Mouse (Mus musculus): ENCODE results near the gene Rnase12. TPM values are rescaled to one million over a fixed set of nuclear protein-coding genes. Genes with fewer than 3 reads are reported as not detected.
A peak's percentile ranks its signal among the peaks of the same experiment; 100 is the strongest.

Gene Rnase12
- total RNA-seq (2014; rRNA removed; ENCODE audit: low replicate concordance) (not detected in 2 replicates), polyA plus RNA-seq (2015; fragmentation: Nextera tagmentation; extraction: Ambion mirVana) (0.40 TPM in 1 of 2 replicates, not detected in the other)

DNA sequence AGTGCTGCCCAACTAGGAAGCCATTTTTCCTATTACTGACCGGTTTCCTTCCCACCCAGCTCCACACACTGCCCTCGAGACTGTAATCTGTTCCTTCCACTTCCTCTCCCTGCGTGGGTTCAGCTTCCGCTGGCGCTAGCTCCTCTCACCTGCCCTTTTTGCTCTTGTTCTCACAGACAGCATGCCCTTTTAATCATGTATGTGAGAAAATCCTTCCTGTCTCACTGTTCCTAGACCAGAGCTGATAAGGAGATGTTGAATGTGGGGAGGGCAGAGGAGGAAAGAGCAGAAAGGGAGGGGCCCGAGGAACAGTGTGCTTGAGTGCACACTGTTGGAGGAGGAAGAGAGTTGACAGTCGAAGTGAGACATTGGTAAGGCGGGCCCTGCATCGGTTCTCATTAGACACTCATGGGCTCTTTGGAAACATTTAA is at the start of gene Rnase12:
Rnase12 (minus strand) TSS at position 261 of the 431 bp plus-strand sequence.
- Histone ChIP-seq H3K27ac (ENCODE audit: low read depth) (no peak within 1 kb of the TSS), H3K9me3 (replicated peaks; ENCODE audit: control insufficient read depth, low read length) (no peaks in the 10 kb centered on the region), H3K4me3 (ENCODE audit: low read depth, low read length) (no peak within 1 kb of the TSS), H3K4me1 (ENCODE audit: control insufficient read depth, insufficient read depth) (0 out of 2 replicates have a peak, but pooled peaks cover under 1% of the 10 kb centered on the region), H3K27me3 (ENCODE audit: control insufficient read depth, insufficient read depth, low read length) (no peaks in the 10 kb centered on the region), H3K36me3 (replicated peaks; ENCODE audit: control insufficient read depth, insufficient read depth, low read length) (no peaks in the 10 kb centered on the region), H3K9ac (replicated peaks; ENCODE audit: low read depth, low read length) (no peak within 1 kb of the TSS), H3K4me2 (ENCODE audit: low read depth, low read length) (no peak within 1 kb of the TSS)
- DNase-seq (ENCODE audit: low spot score): no peak
- peak; percentile 39; the same call in 1 of the 2 replicates for ATAC-seq (ENCODE audit: insufficient read depth, low read depth)
- TF ChIP-seq CTCF (IDR thresholded peaks at IDR 0.05; ENCODE audit: low read depth): no peak
- WGBS: 32% methylated on average over 9 of the region's 9 CpGs

DNA sequence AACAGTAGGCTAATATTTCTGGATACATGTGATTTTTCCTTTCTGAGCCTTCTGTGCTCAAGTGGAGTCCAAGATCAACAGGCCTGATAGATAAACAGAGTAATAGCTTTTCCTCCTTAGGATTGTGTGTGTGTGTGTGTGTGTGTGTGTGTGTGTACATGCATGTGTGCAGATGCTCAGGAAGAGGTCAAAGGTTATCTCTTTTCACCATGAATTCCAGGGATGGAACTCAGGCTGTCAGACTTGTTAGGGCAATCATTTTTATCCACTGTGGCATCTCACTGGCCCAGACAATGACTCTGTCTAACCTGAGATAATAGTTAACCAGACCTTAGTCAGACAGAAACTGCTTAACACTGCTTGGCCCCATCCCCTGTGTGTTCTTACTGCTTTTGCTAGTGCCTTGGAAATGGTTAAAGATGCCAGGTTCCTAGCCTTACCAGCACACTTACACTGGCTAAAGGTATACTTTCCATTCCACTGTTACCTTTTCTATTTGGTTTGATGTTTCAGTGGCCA is 49.0 kb upstream of the Rnase12 start:
- no peak for ATAC-seq (ENCODE audit: insufficient read depth, low read depth)
- H3K4me3 ChIP-seq (ENCODE audit: low read depth, low read length): no peak overlapping the region
- no peaks in the 10 kb centered on the region for H3K4me1 ChIP-seq (ENCODE audit: control insufficient read depth, insufficient read depth)
- DNase-seq (ENCODE audit: low spot score): no peak
- H3K27me3 ChIP-seq (ENCODE audit: control insufficient read depth, insufficient read depth, low read length): no peaks in the 10 kb centered on the region
- no peaks in the 10 kb centered on the region for H3K9me3 ChIP-seq (replicated peaks; ENCODE audit: control insufficient read depth, low read length)
- no peak overlapping the region for H3K9ac ChIP-seq (replicated peaks; ENCODE audit: low read depth, low read length)
- H3K36me3 ChIP-seq (replicated peaks; ENCODE audit: control insufficient read depth, insufficient read depth, low read length): no peaks in the 10 kb centered on the region
- TF ChIP-seq CTCF (IDR thresholded peaks at IDR 0.05; ENCODE audit: low read depth) (no peak), EP300 (IDR thresholded peaks at IDR 0.05; ENCODE audit: low read depth) (no peak)
- H3K27ac ChIP-seq (ENCODE audit: low read depth): no peak overlapping the region
- H3K4me2 ChIP-seq (ENCODE audit: low read depth, low read length): no peak overlapping the region

DNA sequence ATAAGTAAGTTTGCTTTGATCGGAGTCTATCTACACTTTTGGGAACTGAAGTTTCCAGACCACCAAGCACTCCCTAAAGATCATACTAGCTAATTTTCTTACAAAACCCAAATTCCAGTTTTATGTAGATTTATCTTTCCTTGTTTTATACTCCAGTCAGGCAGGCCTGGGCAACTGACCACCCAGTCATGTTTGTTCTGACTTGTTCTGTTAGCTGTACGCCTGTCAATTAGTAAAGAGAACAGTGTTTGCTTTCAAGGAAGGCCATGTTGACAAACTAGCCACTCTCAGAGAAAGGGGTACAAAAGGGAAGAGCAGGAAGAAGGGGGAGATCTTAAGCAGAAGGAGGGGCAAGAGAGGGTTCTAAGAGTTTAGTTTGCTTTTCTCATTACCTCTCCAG is 46.9 kb upstream of the Rnase12 start:
- 77% methylated on average over 2 of the region's 2 CpGs for WGBS
- no peaks in the 10 kb centered on the region for H3K36me3 ChIP-seq (replicated peaks; ENCODE audit: control insufficient read depth, insufficient read depth, low read length)
- TF ChIP-seq EP300 (IDR thresholded peaks at IDR 0.05; ENCODE audit: low read depth) (no peak), CTCF (IDR thresholded peaks at IDR 0.05; ENCODE audit: low read depth) (no peak)

DNA sequence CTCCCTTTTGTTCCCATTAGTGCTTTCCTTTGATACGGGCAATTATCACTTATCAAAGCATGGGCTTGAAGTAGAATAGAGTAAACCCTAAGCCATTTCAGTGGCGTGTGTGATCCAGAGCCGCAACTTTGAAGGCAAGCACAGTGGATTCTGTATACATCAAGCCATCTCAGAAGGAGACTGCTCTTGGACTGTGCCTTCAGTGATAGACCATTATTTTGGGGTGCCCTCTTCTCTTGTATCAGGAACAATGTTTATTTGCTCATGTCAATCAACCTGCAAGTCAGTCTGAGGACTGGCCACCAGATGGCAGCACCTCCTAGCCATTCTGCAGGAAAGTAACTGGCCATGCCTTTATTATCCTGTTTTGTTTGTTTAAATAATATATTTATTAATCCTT is 45.8 kb upstream of the Rnase12 start:
- Histone ChIP-seq H3K27me3 (ENCODE audit: control insufficient read depth, insufficient read depth, low read length) (no peaks in the 10 kb centered on the region), H3K4me2 (ENCODE audit: low read depth, low read length) (no peak overlapping the region), H3K4me1 (ENCODE audit: control insufficient read depth, insufficient read depth) (no peaks in the 10 kb centered on the region), H3K9ac (replicated peaks; ENCODE audit: low read depth, low read length) (no peak overlapping the region), H3K9me3 (replicated peaks; ENCODE audit: control insufficient read depth, low read length) (no peaks in the 10 kb centered on the region), H3K4me3 (ENCODE audit: low read depth, low read length) (no peak overlapping the region), H3K27ac (ENCODE audit: low read depth) (no peak overlapping the region), H3K36me3 (replicated peaks; ENCODE audit: control insufficient read depth, insufficient read depth, low read length) (no peaks in the 10 kb centered on the region)
- DNase-seq (ENCODE audit: low spot score): peak; percentile 52
- 41% methylated on average over 3 of the region's 3 CpGs for WGBS
- no peak for ATAC-seq (ENCODE audit: insufficient read depth, low read depth)
- TF ChIP-seq EP300 (IDR thresholded peaks at IDR 0.05; ENCODE audit: low read depth): no peak
- peak; percentile 89 for TF ChIP-seq CTCF (IDR thresholded peaks at IDR 0.05; ENCODE audit: low read depth)

More for the DNA sequence above, 46.9 kb upstream of the Rnase12 start:
- Histone ChIP-seq H3K9me3 (replicated peaks; ENCODE audit: control insufficient read depth, low read length) (no peaks in the 10 kb centered on the region), H3K4me3 (ENCODE audit: low read depth, low read length) (no peak overlapping the region), H3K4me1 (ENCODE audit: control insufficient read depth, insufficient read depth) (no peaks in the 10 kb centered on the region), H3K27ac (ENCODE audit: low read depth) (no peak overlapping the region), H3K9ac (replicated peaks; ENCODE audit: low read depth, low read length) (no peak overlapping the region), H3K4me2 (ENCODE audit: low read depth, low read length) (no peak overlapping the region), H3K27me3 (ENCODE audit: control insufficient read depth, insufficient read depth, low read length) (no peaks in the 10 kb centered on the region)
- DNase-seq (ENCODE audit: low spot score) (no peak), ATAC-seq (ENCODE audit: insufficient read depth, low read depth) (no peak)

DNA sequence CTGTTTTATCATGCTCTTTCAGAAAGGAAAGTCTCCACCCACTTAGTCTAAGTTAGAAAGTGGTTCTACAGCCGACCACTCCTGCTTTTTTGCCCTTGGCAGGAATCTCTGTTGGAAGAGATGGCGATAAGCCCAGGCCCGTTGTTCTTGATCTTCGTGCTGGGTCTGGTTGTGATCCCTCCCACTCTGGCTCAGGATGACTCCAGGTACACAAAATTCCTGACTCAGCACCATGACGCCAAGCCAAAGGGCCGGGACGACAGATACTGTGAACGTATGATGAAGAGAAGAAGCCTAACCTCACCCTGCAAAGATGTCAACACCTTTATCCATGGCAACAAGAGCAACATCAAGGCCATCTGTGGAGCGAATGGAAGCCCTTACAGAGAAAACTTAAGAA is 43.8 kb upstream of the Rnase12 start:
- H3K27me3 ChIP-seq (ENCODE audit: control insufficient read depth, insufficient read depth, low read length): no peaks in the 10 kb centered on the region
- ATAC-seq (ENCODE audit: insufficient read depth, low read depth) (no peak), DNase-seq (ENCODE audit: low spot score) (no peak)
- H3K27ac ChIP-seq (ENCODE audit: low read depth): no peak overlapping the region
- H3K9me3 ChIP-seq (replicated peaks; ENCODE audit: control insufficient read depth, low read length): no peaks in the 10 kb centered on the region
- WGBS: 50% methylated on average over 9 of the region's 9 CpGs
- no peaks in the 10 kb centered on the region for H3K4me1 ChIP-seq (ENCODE audit: control insufficient read depth, insufficient read depth)
- TF ChIP-seq CTCF (IDR thresholded peaks at IDR 0.05; ENCODE audit: low read depth) (no peak), EP300 (IDR thresholded peaks at IDR 0.05; ENCODE audit: low read depth) (no peak)
- H3K9ac ChIP-seq (replicated peaks; ENCODE audit: low read depth, low read length): no peak overlapping the region
- no peak overlapping the region for H3K4me3 ChIP-seq (ENCODE audit: low read depth, low read length)
- H3K4me2 ChIP-seq (ENCODE audit: low read depth, low read length): no peak overlapping the region
- H3K36me3 ChIP-seq (replicated peaks; ENCODE audit: control insufficient read depth, insufficient read depth, low read length): no peaks in the 10 kb centered on the region

DNA sequence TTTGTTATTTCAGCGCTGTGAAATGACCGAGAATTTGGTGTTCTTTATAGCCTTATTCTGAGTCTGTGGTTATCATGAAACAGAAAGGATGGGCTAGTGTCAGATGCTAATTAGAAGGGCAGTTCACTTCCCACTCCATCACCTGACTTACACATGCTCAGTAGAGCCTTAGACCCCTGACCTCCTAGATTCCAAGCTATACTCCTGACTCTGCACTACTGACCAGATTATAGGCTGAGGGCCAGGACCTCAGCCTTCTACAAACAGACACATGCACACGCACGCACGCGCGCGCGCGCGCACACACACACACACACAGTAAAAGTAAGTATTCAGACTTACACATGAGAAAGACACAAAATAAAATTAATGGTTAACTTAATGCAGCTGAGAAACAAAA is 41.5 kb upstream of the Rnase12 start:
- H3K9me3 ChIP-seq (replicated peaks; ENCODE audit: control insufficient read depth, low read length): no peaks in the 10 kb centered on the region
- H3K27ac ChIP-seq (ENCODE audit: low read depth): no peak overlapping the region
- no peaks in the 10 kb centered on the region for H3K27me3 ChIP-seq (ENCODE audit: control insufficient read depth, insufficient read depth, low read length)
- WGBS: 93% methylated on average over 11 of the region's 11 CpGs
- DNase-seq (ENCODE audit: low spot score) (no peak), ATAC-seq (ENCODE audit: insufficient read depth, low read depth) (no peak)
- H3K4me3 ChIP-seq (ENCODE audit: low read depth, low read length): no peak overlapping the region
- no peak overlapping the region for H3K4me2 ChIP-seq (ENCODE audit: low read depth, low read length)
- no peak overlapping the region for H3K9ac ChIP-seq (replicated peaks; ENCODE audit: low read depth, low read length)
- no peaks in the 10 kb centered on the region for H3K36me3 ChIP-seq (replicated peaks; ENCODE audit: control insufficient read depth, insufficient read depth, low read length)
- TF ChIP-seq CTCF (IDR thresholded peaks at IDR 0.05; ENCODE audit: low read depth): no peak
- no peak for TF ChIP-seq EP300 (IDR thresholded peaks at IDR 0.05; ENCODE audit: low read depth)
- no peaks in the 10 kb centered on the region for H3K4me1 ChIP-seq (ENCODE audit: control insufficient read depth, insufficient read depth)
